Mouse (Mus musculus): Measurements from ENCODE around the gene Gabbr2. TPM values are rescaled to one million over a fixed set of nuclear protein-coding genes. Genes with fewer than 3 reads are reported as not detected.

The Gabbr2 gene
- polyA plus RNA-seq, 1 experiment = not detected

DNA sequence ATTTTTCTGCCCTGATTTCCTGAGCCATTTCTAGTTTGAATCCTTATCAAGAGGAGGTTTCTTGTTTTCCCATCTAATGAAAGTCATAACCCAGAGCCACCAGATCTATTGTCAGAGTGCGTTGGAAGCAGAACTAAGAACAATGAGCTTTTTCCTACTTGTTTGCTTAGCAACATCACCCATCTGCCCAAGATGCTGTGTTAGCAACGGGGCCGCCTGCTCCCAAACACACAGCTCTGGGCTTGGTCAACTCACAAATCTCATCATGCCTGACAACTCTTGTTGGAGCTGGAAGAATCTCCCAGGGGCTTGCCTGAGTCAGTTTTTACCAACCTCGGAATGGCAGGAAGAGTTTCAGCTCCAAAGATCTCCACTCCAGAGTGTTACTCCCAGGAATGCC lies 111.7 kb downstream of the Gabbr2 start:
- DNase-seq = no peak
- Histone ChIP-seq H3K4me3 (replicated peaks; ENCODE audit: extremely low read depth, low read depth, low read length) (no peak overlapping the region), H3K4me1 (ENCODE audit: control insufficient read depth, insufficient read depth, low read length) (no peaks in the 10 kb centered on the region)
- 40% methylated on average over 4 of the region's 4 CpGs for whole genome bisulfite sequencing
- TF ChIP-seq POLR2A (IDR thresholded peaks at IDR 0.05; ENCODE audit: borderline replicate concordance, extremely low read depth, low read depth, low read length) = no peak
- TF ChIP-seq CTCF (IDR thresholded peaks at IDR 0.05; ENCODE audit: insufficient read depth, low read length) = no peak

DNA sequence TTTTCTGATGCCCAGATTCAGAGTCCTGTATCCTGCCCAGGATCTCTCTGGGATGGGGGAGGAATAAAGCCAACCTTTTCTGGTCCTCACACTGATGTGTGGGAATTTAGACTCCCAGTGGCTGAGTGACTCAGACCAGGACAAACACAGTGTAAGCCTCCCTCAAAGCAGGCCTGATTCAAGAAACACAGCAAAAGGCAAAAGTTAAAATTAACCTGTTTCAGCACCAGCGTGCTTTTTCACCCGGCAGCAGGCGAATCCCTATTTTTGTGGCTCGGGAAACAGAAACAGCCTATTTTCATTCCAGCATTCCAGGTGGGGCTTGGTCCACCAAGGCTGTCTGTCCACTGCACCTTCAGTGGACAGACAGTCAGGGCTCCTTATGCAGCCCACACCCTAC lies 118.9 kb downstream of the Gabbr2 start:
- no peak for TF ChIP-seq CTCF (IDR thresholded peaks at IDR 0.05; ENCODE audit: insufficient read depth, low read length)
- TF ChIP-seq POLR2A (IDR thresholded peaks at IDR 0.05; ENCODE audit: borderline replicate concordance, extremely low read depth, low read depth, low read length) = no peak
- Histone ChIP-seq H3K4me1 (ENCODE audit: control insufficient read depth, insufficient read depth, low read length) (no peaks in the 10 kb centered on the region; the same call in 1 of the 2 replicates), H3K4me3 (replicated peaks; ENCODE audit: extremely low read depth, low read depth, low read length) (no peak overlapping the region)
- no peak for DNase-seq
- WGBS = 91% methylated on average over 4 of the region's 4 CpGs

DNA sequence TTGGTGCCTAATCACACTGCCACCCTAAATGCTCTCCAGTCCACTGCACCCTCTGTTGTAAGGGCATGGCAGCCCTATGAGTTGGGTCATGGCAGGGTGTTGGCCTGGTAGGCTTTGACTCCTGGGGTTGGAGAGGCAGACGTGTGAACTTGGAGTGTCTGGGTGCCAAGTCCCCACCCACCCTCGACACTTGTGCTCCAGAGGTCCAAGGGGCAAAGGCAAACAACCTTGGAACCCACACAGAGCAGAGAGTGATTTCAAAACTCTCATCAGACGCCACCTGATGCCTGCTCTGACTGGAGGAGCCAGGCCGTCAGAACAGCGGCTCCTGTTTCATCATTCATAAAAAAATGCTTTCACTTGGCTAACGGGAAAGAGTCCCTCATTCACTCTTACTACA lies 121.5 kb downstream of the Gabbr2 start:
- DNase-seq = no peak

GRCm38 (mm10) chr4:46869380-46869779 lies 122.3 kb downstream of the Gabbr2 start:
- TF ChIP-seq CTCF (IDR thresholded peaks at IDR 0.05; ENCODE audit: insufficient read depth, low read length) (no peak), POLR2A (IDR thresholded peaks at IDR 0.05; ENCODE audit: borderline replicate concordance, extremely low read depth, low read depth, low read length) (no peak)
- H3K4me3 ChIP-seq (replicated peaks; ENCODE audit: extremely low read depth, low read depth, low read length) = no peak overlapping the region
- WGBS = 82% methylated on average over 2 of the region's 2 CpGs
- peaks cover 3% of the 10 kb centered on the region; the same call in 1 of the 2 replicates for H3K4me1 ChIP-seq (ENCODE audit: control insufficient read depth, insufficient read depth, low read length)
- no peak for DNase-seq

More for the DNA sequence above, 121.5 kb downstream of the Gabbr2 start:
- Histone ChIP-seq H3K4me1 (ENCODE audit: control insufficient read depth, insufficient read depth, low read length) (peaks cover 3% of the 10 kb centered on the region; the same call in 1 of the 2 replicates), H3K4me3 (replicated peaks; ENCODE audit: extremely low read depth, low read depth, low read length) (no peak overlapping the region)
- 40% methylated on average over 6 of the region's 6 CpGs for WGBS
- TF ChIP-seq POLR2A (IDR thresholded peaks at IDR 0.05; ENCODE audit: borderline replicate concordance, extremely low read depth, low read depth, low read length) = no peak

GRCm38 (mm10) chr4:46868921-46869320 lies 122.8 kb downstream of the Gabbr2 start:
- no peak for DNase-seq
- Histone ChIP-seq H3K4me3 (replicated peaks; ENCODE audit: extremely low read depth, low read depth, low read length) (no peak overlapping the region), H3K4me1 (ENCODE audit: control insufficient read depth, insufficient read depth, low read length) (peaks cover 3% of the 10 kb centered on the region; the same call in 1 of the 2 replicates)
- WGBS = 89% methylated on average over 3 of the region's 3 CpGs
- TF ChIP-seq POLR2A (IDR thresholded peaks at IDR 0.05; ENCODE audit: borderline replicate concordance, extremely low read depth, low read depth, low read length) (no peak), CTCF (IDR thresholded peaks at IDR 0.05; ENCODE audit: insufficient read depth, low read length) (no peak)

DNA sequence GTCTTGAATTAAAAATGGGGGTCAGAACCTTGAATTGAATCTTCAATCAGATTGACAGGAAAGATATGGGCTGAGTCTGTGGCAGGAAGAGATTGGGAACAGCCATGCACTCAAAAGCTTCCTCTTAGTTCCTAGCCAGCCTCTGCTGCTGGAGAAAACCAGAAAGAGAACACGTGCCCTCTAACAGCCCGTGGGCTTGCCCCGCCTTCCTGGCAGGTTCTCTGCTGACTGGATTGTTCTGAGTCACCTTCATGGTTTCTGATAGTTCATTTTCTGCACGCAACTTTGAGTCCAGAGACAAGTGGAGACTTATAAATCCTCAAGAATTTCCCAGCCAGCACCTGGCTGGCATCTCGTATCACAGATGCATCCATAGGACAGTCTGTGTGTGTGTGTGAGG lies 123.5 kb downstream of the Gabbr2 start:
- Histone ChIP-seq H3K4me1 (ENCODE audit: control insufficient read depth, insufficient read depth, low read length) (peaks cover 3% of the 10 kb centered on the region; the same call in 1 of the 2 replicates), H3K4me3 (replicated peaks; ENCODE audit: extremely low read depth, low read depth, low read length) (no peak overlapping the region)
- DNase-seq = no peak
- 34% methylated on average over 5 of the region's 5 CpGs for WGBS
- TF ChIP-seq POLR2A (IDR thresholded peaks at IDR 0.05; ENCODE audit: borderline replicate concordance, extremely low read depth, low read depth, low read length) (no peak), CTCF (IDR thresholded peaks at IDR 0.05; ENCODE audit: insufficient read depth, low read length) (no peak)

- WGBS = 41% methylated on average over 10 of the region's 10 CpGs
- TF ChIP-seq CTCF (IDR thresholded peaks at IDR 0.05; ENCODE audit: insufficient read depth, low read length) (no peak), POLR2A (IDR thresholded peaks at IDR 0.05; ENCODE audit: borderline replicate concordance, extremely low read depth, low read depth, low read length) (no peak)
- Histone ChIP-seq H3K4me3 (replicated peaks; ENCODE audit: extremely low read depth, low read depth, low read length) (no peak overlapping the region), H3K4me1 (ENCODE audit: control insufficient read depth, insufficient read depth, low read length) (peaks cover 3% of the 10 kb centered on the region; the same call in 1 of the 2 replicates)
- DNase-seq = no peak
Measured at GRCm38 (mm10) chr4:46867779-46868178, 123.9 kb downstream of the Gabbr2 start.

DNA sequence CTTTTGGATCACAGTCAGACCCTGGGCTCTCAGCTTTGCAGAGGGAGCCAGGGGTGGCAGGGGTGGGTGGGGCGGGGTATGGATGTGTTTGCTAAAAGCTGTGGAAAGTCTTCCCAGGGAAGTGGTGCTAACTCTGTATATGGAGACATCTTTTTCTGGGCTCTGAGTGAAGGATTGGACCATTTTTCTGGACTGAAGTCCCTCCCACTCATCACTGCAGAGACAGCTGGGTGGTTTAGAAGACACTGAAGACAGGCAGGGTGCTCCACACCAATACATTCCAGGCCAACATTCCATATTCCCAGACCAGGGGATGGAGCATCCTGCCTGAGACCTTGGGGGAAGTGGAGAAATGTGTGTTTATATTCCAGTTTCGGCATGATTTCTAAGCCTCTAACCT lies 125.6 kb downstream of the Gabbr2 start:
- TF ChIP-seq POLR2A (IDR thresholded peaks at IDR 0.05; ENCODE audit: borderline replicate concordance, extremely low read depth, low read depth, low read length) = no peak
- TF ChIP-seq CTCF (IDR thresholded peaks at IDR 0.05; ENCODE audit: insufficient read depth, low read length) = no peak
- H3K4me1 ChIP-seq (ENCODE audit: control insufficient read depth, insufficient read depth, low read length) = peaks cover 3% of the 10 kb centered on the region; the same call in 1 of the 2 replicates
- 69% methylated on average over 2 of the region's 2 CpGs for WGBS
- H3K4me3 ChIP-seq (replicated peaks; ENCODE audit: extremely low read depth, low read depth, low read length) = no peak overlapping the region
- DNase-seq = no peak

DNA sequence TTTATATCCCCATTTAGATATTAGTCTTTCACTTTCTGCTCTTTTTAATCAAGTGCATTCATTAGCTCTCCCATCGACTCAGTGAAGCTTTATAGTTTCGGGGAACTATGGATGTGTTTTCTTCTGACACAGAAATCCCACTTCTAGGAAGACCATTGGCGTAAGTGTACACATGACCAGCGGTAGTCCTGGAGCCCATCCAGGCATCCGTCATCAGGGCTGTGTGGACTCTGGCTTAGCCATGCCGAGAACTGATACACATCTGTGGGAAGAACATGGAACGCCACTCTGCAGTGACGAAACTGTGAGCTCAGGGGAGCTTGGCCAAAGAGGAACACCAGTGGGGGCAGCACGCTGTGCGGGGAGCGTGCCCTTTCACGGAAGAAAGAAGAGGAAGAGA lies 128.0 kb downstream of the Gabbr2 start:
- no peak overlapping the region for H3K4me3 ChIP-seq (replicated peaks; ENCODE audit: extremely low read depth, low read depth, low read length)
- H3K4me1 ChIP-seq (ENCODE audit: control insufficient read depth, insufficient read depth, low read length) = peaks cover 3% of the 10 kb centered on the region; the same call in 1 of the 2 replicates
- 60% methylated on average over 12 of the region's 12 CpGs for whole genome bisulfite sequencing
- no peak for DNase-seq
- TF ChIP-seq CTCF (IDR thresholded peaks at IDR 0.05; ENCODE audit: insufficient read depth, low read length) (no peak), POLR2A (IDR thresholded peaks at IDR 0.05; ENCODE audit: borderline replicate concordance, extremely low read depth, low read depth, low read length) (no peak)

DNA sequence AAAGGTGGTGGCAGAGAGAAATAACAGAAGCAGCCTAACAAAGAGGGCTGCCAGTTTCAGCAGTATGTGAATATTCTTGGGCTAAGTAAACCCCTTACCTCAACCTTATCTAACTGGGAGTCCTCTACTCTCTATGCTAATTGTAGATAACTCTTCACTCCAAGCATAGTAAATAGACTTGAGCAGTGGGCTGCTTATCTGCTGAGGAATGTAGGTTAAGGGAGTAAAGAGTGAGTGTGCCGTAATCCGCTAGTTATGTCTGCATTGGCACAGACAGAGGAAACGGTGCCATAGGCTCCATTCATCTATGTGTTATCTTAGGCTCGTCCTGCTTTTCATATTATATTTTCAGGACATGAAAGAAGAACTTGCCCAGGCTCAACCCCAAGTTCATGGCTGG lies 129.0 kb downstream of the Gabbr2 start:
- no peak for TF ChIP-seq POLR2A (IDR thresholded peaks at IDR 0.05; ENCODE audit: borderline replicate concordance, extremely low read depth, low read depth, low read length)
- no peak for DNase-seq
- peaks cover 3% of the 10 kb centered on the region; the same call in 1 of the 2 replicates for H3K4me1 ChIP-seq (ENCODE audit: control insufficient read depth, insufficient read depth, low read length)
- H3K4me3 ChIP-seq (replicated peaks; ENCODE audit: extremely low read depth, low read depth, low read length) = no peak overlapping the region
- 70% methylated on average over 4 of the region's 4 CpGs for WGBS
